Mouse (Mus musculus): ENCODE data around the gene Mcoln2.

DNA sequence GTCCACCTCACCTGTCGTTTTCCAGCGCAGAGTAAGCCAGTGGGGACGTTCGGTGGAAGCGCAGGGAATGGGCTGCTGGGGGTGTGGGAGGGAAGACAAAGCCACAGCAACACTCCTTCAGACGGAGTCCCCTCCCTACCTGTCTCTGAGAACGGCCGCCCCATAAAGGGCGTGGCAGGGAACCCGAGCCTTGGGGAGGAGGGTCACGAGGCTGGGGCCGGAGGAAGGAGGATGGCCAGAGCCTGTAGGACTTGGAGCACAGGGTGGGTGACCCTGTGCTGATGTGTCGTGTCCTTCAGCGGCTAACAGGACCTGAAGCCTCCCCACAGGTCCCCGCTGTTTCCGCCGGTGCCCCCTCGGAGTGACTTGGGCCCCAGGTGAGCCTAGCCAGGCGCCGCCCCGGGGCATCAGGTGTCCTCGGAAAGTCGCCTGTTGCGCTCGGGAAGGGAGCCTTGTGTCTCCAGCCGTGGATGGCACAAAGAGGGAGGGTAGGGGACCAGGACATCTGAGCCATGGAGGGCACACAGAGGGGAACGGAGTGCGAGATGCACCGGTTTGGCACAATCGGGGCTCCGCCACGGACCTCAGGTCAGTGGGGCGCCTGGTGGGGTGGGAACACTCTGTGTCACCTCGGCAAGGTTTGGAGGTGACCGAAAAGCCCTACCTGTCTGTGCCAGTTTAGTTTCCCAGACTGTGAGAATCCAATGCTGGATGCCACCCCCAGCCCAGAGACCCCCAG, 32.2 kb upstream of the Mcoln2 start, which contains the start of gene Mcoln3:
- no peak for TF ChIP-seq CTCF (IDR thresholded peaks at IDR 0.05; ENCODE audit: low read depth)
- TF ChIP-seq EP300 (IDR thresholded peaks at IDR 0.05; ENCODE audit: low read depth): no peak

Data from liver, postnatal 0 days (tissue).